Mouse (Mus musculus): ENCODE results near the gene Parp6. TPM values are rescaled to one million over a fixed set of nuclear protein-coding genes. Genes with fewer than 3 reads are reported as not detected.

Gene Parp6
- polyA plus RNA-seq, 1 experiment from 2014 or later: 14.3 TPM

DNA sequence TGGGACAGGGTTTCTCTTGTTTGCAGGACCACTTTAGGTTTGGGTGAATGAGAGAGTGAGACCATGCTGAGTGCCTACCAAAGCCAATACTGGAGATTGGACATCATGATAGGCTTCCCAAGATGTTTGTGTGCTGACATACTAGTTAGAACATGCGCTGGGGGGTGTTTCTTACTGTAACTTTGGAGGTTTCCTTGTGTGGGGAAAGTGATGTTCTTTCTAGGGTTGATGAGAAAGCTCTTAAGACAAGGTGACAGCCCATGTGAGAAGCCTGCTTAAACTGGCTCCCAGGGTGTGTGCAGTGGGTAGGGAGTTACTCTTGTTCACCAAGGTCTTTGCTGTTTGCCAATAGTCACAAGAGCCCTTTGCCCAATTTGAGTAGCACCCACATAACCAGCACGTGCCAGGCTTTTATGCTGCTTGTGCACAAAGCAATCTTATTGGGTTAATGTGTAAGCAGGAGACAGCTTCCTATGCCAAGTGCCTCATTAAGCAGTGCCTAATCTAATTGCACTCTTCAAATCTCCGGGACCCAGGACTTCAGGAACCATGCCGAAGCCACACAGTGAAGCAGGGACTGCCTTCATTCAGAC, 47.7 kb downstream of the Parp6 start:
- Histone ChIP-seq H3K9me3 (ENCODE audit: control insufficient read depth) (no peaks in the 10 kb centered on the region), H3K27me3 (replicated peaks; ENCODE audit: control insufficient read depth, insufficient read depth, low read length) (no peaks in the 10 kb centered on the region), H3K4me3 (ENCODE audit: low read depth, low read length) (no peak overlapping the region), H3K4me2 (replicated peaks; ENCODE audit: low read depth) (no peak overlapping the region), H3K27ac (ENCODE audit: low read depth, low read length) (peak overlapping the region; percentile 66; the same call in 1 of the 2 replicates), H3K36me3 (ENCODE audit: control insufficient read depth, insufficient read depth) (peaks cover 43% of the 10 kb centered on the region), H3K4me1 (replicated peaks; ENCODE audit: control insufficient read depth, insufficient read depth, low read length) (peaks cover 14% of the 10 kb centered on the region), H3K9ac (ENCODE audit: low read depth, low read length) (no peak overlapping the region)
- no peak for TF ChIP-seq CTCF (IDR thresholded peaks at IDR 0.05; ENCODE audit: low read depth)
- WGBS: 47% methylated on average over 4 of the region's 4 CpGs
- ATAC-seq: peak; percentile 31; the same call in 1 of the 2 replicates

DNA sequence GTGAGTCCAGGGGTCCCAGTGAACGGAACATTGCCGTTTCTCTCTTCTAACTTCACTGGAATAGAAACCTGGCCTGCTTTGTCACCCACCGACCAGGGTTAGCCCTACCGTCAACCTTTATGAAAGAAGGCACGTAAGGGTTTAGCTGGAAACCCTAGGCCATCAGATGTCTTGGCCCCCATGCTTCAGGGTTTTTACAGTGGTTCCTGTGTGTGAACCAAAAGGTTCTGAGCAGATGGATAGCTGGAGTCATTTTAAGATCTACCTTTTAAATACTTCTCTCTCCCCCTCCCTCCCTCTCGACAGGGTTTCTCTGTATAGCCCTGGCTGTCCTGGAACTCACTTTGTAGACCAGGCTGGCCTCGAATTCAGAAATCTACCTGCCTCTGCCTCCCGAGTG, 48.9 kb downstream of the Parp6 start:
- no peak overlapping the region for H3K27ac ChIP-seq (ENCODE audit: low read depth, low read length)
- no peak overlapping the region for H3K4me3 ChIP-seq (ENCODE audit: low read depth, low read length)
- peaks cover 55% of the 10 kb centered on the region for H3K36me3 ChIP-seq (ENCODE audit: control insufficient read depth, insufficient read depth)
- TF ChIP-seq CTCF (IDR thresholded peaks at IDR 0.05; ENCODE audit: low read depth): no peak
- no peak overlapping the region for H3K4me2 ChIP-seq (replicated peaks; ENCODE audit: low read depth)
- H3K9me3 ChIP-seq (ENCODE audit: control insufficient read depth): no peaks in the 10 kb centered on the region
- H3K27me3 ChIP-seq (replicated peaks; ENCODE audit: control insufficient read depth, insufficient read depth, low read length): no peaks in the 10 kb centered on the region
- peaks cover 11% of the 10 kb centered on the region for H3K4me1 ChIP-seq (replicated peaks; ENCODE audit: control insufficient read depth, insufficient read depth, low read length)
- H3K9ac ChIP-seq (ENCODE audit: low read depth, low read length): no peak overlapping the region
- 92% methylated on average over 8 of the region's 8 CpGs for WGBS
- ATAC-seq: no peak

DNA sequence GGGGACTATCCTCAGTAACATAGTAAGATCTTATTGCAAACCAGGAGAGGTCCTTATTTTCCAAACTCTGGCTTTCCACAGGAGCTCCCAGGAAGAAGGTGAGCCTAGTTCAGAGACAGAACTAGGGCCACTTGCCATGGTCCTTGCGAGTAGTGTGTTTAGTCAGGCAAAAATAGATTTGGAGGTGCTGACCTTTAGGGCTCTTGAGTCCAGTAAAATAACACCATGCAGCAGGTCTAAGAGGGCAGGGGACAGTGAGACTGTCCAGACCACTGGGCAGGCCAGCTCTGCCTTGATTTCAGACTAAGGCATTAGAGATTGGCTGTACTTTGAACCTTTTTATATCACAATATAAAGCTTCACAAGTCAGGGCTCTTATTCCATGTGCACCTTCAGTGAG, 49.7 kb downstream of the Parp6 start:
- peaks cover 60% of the 10 kb centered on the region for H3K36me3 ChIP-seq (ENCODE audit: control insufficient read depth, insufficient read depth)
- WGBS: 78% methylated on average over 1 of the region's 1 CpGs
- H3K4me2 ChIP-seq (replicated peaks; ENCODE audit: low read depth): no peak overlapping the region
- H3K9me3 ChIP-seq (ENCODE audit: control insufficient read depth): no peaks in the 10 kb centered on the region
- no peak overlapping the region for H3K4me3 ChIP-seq (ENCODE audit: low read depth, low read length)
- ATAC-seq: no peak
- H3K27ac ChIP-seq (ENCODE audit: low read depth, low read length): no peak overlapping the region
- no peaks in the 10 kb centered on the region for H3K27me3 ChIP-seq (replicated peaks; ENCODE audit: control insufficient read depth, insufficient read depth, low read length)
- no peak for TF ChIP-seq CTCF (IDR thresholded peaks at IDR 0.05; ENCODE audit: low read depth)
- no peak overlapping the region for H3K9ac ChIP-seq (ENCODE audit: low read depth, low read length)
- H3K4me1 ChIP-seq (replicated peaks; ENCODE audit: control insufficient read depth, insufficient read depth, low read length): peaks cover 7% of the 10 kb centered on the region; the same call in 1 of the 2 replicates

DNA sequence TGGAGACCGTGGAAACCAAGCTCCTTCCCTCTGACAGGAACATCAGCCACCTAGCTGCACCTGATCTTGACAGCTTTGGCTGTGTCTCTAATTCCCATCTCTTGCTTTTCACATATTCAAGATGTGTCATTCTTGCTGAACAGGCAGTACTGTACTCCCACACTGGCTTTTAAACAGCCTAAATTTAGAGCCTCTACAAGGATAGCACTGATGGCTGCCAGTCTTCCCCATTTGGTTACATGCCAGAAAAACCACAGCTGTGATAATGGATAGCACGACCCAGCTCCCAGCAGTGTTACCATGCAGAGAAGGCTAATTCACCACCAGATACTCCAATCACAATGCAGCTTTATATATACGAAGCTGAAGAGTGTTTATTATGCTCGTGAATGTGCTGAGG, 50.2 kb downstream of the Parp6 start:
- H3K27ac ChIP-seq (ENCODE audit: low read depth, low read length): no peak overlapping the region; the same call in 1 of the 2 replicates
- H3K4me1 ChIP-seq (replicated peaks; ENCODE audit: control insufficient read depth, insufficient read depth, low read length): peaks cover 7% of the 10 kb centered on the region; the same call in 1 of the 2 replicates
- H3K36me3 ChIP-seq (ENCODE audit: control insufficient read depth, insufficient read depth): peaks cover 64% of the 10 kb centered on the region
- no peak overlapping the region for H3K4me3 ChIP-seq (ENCODE audit: low read depth, low read length)
- H3K9ac ChIP-seq (ENCODE audit: low read depth, low read length): no peak overlapping the region
- H3K27me3 ChIP-seq (replicated peaks; ENCODE audit: control insufficient read depth, insufficient read depth, low read length): no peaks in the 10 kb centered on the region
- no peak for ATAC-seq
- H3K4me2 ChIP-seq (replicated peaks; ENCODE audit: low read depth): no peak overlapping the region
- TF ChIP-seq CTCF (IDR thresholded peaks at IDR 0.05; ENCODE audit: low read depth): no peak
- H3K9me3 ChIP-seq (ENCODE audit: control insufficient read depth): no peaks in the 10 kb centered on the region
- 54% methylated on average over 4 of the region's 4 CpGs for WGBS

DNA sequence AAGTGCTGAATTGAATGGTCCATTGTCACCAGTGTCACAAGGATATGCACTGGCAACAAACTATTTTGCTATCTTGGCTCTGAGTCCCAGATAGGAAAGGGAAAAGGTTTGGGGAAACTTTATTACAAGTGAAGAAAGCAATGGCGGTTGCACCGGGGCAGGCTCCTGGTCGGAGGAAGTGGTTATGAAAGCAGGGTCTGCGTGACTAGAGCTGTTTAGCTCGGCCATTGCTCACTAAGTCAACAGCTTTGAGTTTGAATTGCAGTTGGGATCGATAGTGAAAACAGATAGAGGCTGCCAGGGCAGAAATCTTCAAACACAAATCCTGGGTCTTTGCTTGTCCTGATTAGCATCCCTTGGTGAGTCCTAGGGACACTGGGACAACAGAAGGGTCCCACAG, 50.8 kb downstream of the Parp6 start:
- no peak for TF ChIP-seq CTCF (IDR thresholded peaks at IDR 0.05; ENCODE audit: low read depth)
- Histone ChIP-seq H3K4me2 (replicated peaks; ENCODE audit: low read depth) (no peak overlapping the region), H3K4me1 (replicated peaks; ENCODE audit: control insufficient read depth, insufficient read depth, low read length) (peaks cover 7% of the 10 kb centered on the region; the same call in 1 of the 2 replicates), H3K27me3 (replicated peaks; ENCODE audit: control insufficient read depth, insufficient read depth, low read length) (no peaks in the 10 kb centered on the region), H3K36me3 (ENCODE audit: control insufficient read depth, insufficient read depth) (peaks cover 71% of the 10 kb centered on the region), H3K9ac (ENCODE audit: low read depth, low read length) (no peak overlapping the region), H3K27ac (ENCODE audit: low read depth, low read length) (no peak overlapping the region; the same call in 1 of the 2 replicates), H3K9me3 (ENCODE audit: control insufficient read depth) (no peaks in the 10 kb centered on the region), H3K4me3 (ENCODE audit: low read depth, low read length) (no peak overlapping the region)
- WGBS: 50% methylated on average over 6 of the region's 6 CpGs
- ATAC-seq: no peak

DNA sequence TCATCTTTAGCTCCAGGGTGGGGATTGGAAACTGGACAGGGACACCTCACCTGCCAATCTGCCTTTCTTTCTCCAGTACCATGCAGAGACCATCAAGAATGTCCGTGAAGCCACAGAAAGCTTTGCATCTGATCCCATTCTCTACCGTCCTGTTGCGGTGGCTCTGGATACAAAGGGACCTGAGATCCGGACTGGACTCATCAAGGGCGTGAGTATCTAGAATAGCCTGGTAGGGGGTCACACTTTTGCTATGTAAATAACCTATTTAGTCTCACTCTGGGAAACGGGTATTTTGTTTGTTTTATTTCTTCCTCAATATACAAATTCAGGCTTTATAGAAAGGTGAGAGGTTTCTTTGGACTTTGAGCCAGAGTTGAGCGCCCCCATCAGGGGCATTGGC, 51.4 kb downstream of the Parp6 start:
- H3K27ac ChIP-seq (ENCODE audit: low read depth, low read length): no peak overlapping the region
- no peak for TF ChIP-seq CTCF (IDR thresholded peaks at IDR 0.05; ENCODE audit: low read depth)
- H3K9ac ChIP-seq (ENCODE audit: low read depth, low read length): no peak overlapping the region
- H3K27me3 ChIP-seq (replicated peaks; ENCODE audit: control insufficient read depth, insufficient read depth, low read length): no peaks in the 10 kb centered on the region
- H3K4me1 ChIP-seq (replicated peaks; ENCODE audit: control insufficient read depth, insufficient read depth, low read length): peaks cover 3% of the 10 kb centered on the region; the same call in 1 of the 2 replicates
- peaks cover 76% of the 10 kb centered on the region for H3K36me3 ChIP-seq (ENCODE audit: control insufficient read depth, insufficient read depth)
- no peak for ATAC-seq
- H3K4me3 ChIP-seq (ENCODE audit: low read depth, low read length): no peak overlapping the region
- no peaks in the 10 kb centered on the region for H3K9me3 ChIP-seq (ENCODE audit: control insufficient read depth)
- 90% methylated on average over 7 of the region's 7 CpGs for WGBS
- no peak overlapping the region for H3K4me2 ChIP-seq (replicated peaks; ENCODE audit: low read depth)
